9 mouse cellular contexts compared by ENCODE assay signal in the genomic region with DNA sequence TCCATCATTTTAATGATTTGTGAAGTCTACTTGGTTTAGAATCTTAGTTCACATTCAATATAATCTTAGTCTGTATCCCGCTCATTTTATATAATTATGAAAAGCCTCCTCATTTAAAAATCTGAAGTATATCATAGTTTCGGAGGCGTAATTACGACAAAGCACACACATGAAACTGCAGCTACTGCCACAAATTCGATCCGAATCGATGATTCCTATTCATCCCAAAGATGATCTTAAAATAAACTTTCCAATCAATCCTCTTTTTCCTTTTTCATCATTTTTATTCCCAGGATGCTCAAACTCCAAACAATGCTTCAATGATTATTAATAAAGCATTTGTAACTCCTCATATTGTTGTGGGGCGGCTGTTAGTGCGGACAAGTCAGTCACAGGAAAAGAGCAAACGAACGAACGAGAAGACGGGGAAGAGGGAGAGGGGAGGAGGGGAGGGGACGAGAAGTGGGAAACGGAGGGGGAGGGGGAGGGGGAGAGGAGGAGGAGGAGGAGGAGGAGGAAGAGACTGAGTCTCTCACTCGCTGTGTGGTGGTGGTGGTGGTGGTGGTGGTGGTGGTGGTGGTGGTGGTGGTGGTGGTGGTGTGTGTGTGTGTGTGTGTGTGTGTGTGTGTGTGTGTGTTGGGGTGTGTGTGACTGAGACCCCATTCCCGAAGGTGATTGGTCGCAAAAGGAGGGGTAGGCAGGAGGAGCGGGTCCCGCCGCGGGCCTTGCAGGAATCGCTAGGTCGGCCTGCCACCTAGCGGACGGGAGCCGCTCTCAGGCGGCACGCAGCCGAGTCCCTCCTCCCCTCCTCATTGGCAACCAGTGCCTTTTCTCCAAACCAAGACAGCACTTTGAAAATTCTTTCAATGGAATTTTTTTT. TPM values are rescaled to one million over a fixed set of nuclear protein-coding genes. Genes with fewer than 3 reads are reported as not detected.
DNase-seq lines count a peak whose midpoint lies in the region; ATAC-seq and TF ChIP-seq lines count a peak whose summit lies in the region.
"Had no signal": no experiment of that assay in that cellular context is flagged by ENCODE, and none has a peak within 500 bp of the region (broad histone marks: within the 10 kb centered on the region; RNA-seq: fewer than 3 reads in every experiment).

No protein-coding gene starts in this region.

- peak; percentile 67 for DNase-seq in ES-E14 (ENCODE audit: low read depth, low spot score)
- DNase-seq in cerebellum, adult 11-12 months = peak; percentile 95
- peak; percentile 96 for DNase-seq in forebrain, postnatal 0 days
- peak; percentile 83 to 85 for DNase-seq in heart, postnatal 36 days
- peak; percentile 92 to 95 for DNase-seq in layer of hippocampus, adult 8-10 months (ENCODE audit: low spot score in 2 of 2)
- DNase-seq in lung, embryonic 14.5 days = peak; percentile 96
- peak; percentile 73 for DNase-seq in ovary, postnatal 14 days (ENCODE audit: low spot score)
- peak; percentile 89 for DNase-seq in urinary bladder, postnatal 14 days (ENCODE audit: low spot score)

- no peaks in the 10 kb centered on the region for H3K36me3 ChIP-seq in ES-E14 (ENCODE audit: control insufficient read depth, insufficient read depth, low read length, poor library complexity, severe bottlenecking)
- H3K36me3 ChIP-seq in forebrain, postnatal 0 days (ENCODE audit: insufficient read depth) = no peaks in the 10 kb centered on the region
- H3K36me3 ChIP-seq in lung, embryonic 14.5 days (ENCODE audit: insufficient read depth) = no peaks in the 10 kb centered on the region

- ATAC-seq in forebrain, postnatal 0 days = peak; percentile 72
- ATAC-seq in lung, embryonic 14.5 days (ENCODE audit: insufficient read depth) = peak; percentile 59

- H3K27me3 ChIP-seq in forebrain, postnatal 0 days (ENCODE audit: insufficient read depth, low read length) = no peaks in the 10 kb centered on the region
- H3K27me3 ChIP-seq in lung, embryonic 14.5 days (ENCODE audit: insufficient read depth, low read length) = peaks cover 21% of the 10 kb centered on the region

- in situ Hi-C loops in ES-E14 (cut with MboI; ENCODE audit: low sequenced_read_pairs in 2 of 2, unreplicated experiment in 2 of 2) = no loop called here

- no peak overlapping the region for H3K9ac ChIP-seq in ES-E14 (ENCODE audit: insufficient read depth, low read depth, low read length, poor library complexity, severe bottlenecking)
- peak overlapping the region; percentile 88 for H3K9ac ChIP-seq in forebrain, postnatal 0 days
- peak overlapping the region; percentile 35; the same call in 1 of the 2 replicates for H3K9ac ChIP-seq in lung, embryonic 14.5 days

- TF ChIP-seq CTCF in forebrain, postnatal 0 days (IDR thresholded peaks at IDR 0.05; ENCODE audit: low read depth) = peak; percentile 86
- peak; percentile 88 for TF ChIP-seq CTCF in lung, embryonic 14.5 days (IDR thresholded peaks at IDR 0.05; ENCODE audit: low read depth)

- under 1% methylated on average over 29 of the region's 30 CpGs for WGBS in forebrain, postnatal 0 days
- under 1% methylated on average over 27 of the region's 30 CpGs for WGBS in lung, embryonic 14.5 days

- H3K4me1 ChIP-seq in ES-E14 (ENCODE audit: control insufficient read depth in 2 of 2, insufficient read depth in 2 of 2, low read length in 2 of 2, poor library complexity in 1 of 2) = peaks cover 1 to 7% of the 10 kb centered on the region in 2 experiments; a peak in 1 of 4 replicates
- no peaks in the 10 kb centered on the region for H3K4me1 ChIP-seq in forebrain, postnatal 0 days (ENCODE audit: insufficient read depth)
- no peaks in the 10 kb centered on the region for H3K4me1 ChIP-seq in lung, embryonic 14.5 days (ENCODE audit: insufficient read depth)

- intact Hi-C loops in heart, postnatal 36 days (cut with DNase I) = loop anchor here (2.0 to 10.0 kb wide), 8 partner anchors 218 to 1154 kb away; a partner anchor contains a TSS

- peak overlapping the region in 1 of 2 experiments; percentile 19; a peak in 1 of 4 replicates for H3K4me3 ChIP-seq in ES-E14 (ENCODE audit: insufficient read depth in 1 of 2, low read depth in 1 of 2, low read length in 2 of 2, poor library complexity in 1 of 2, severe bottlenecking in 1 of 2)
- peak overlapping the region; percentile 79 for H3K4me3 ChIP-seq in forebrain, postnatal 0 days (ENCODE audit: low read depth, low read length)
- peak overlapping the region; percentile 58 for H3K4me3 ChIP-seq in lung, embryonic 14.5 days (ENCODE audit: low read depth, low read length)

- no peaks in the 10 kb centered on the region for H3K9me3 ChIP-seq in ES-E14 (ENCODE audit: control insufficient read depth, insufficient read depth, low read depth, low read length)
- no peaks in the 10 kb centered on the region for H3K9me3 ChIP-seq in forebrain, postnatal 0 days (ENCODE audit: low read length)
- no peaks in the 10 kb centered on the region for H3K9me3 ChIP-seq in lung, embryonic 14.5 days (ENCODE audit: low read depth, low read length)

- H3K4me2 ChIP-seq in forebrain, postnatal 0 days (ENCODE audit: low read depth) = peak overlapping the region; percentile 69
- H3K4me2 ChIP-seq in lung, embryonic 14.5 days = peak overlapping the region; percentile 80

- no peak overlapping the region for H3K27ac ChIP-seq in ES-E14 (ENCODE audit: insufficient read depth, low read depth, low read length, poor library complexity, severe bottlenecking)
- H3K27ac ChIP-seq in forebrain, postnatal 0 days (ENCODE audit: low read depth, low read length) = peak overlapping the region; percentile 96
- H3K27ac ChIP-seq in lung, embryonic 14.5 days (ENCODE audit: low read depth) = 0 out of 2 replicates have a peak overlapping the region, but pooled peaks have one; percentile 12
- H3K27ac ChIP-seq: macrophage had no signal

TF ChIP-seq in ES-E14, 5 proteins besides CTCF, POLR2A, EP300 and RAD21:
- TF ChIP-seq HCFC1 (IDR thresholded peaks at IDR 0.05; ENCODE audit: borderline replicate concordance, insufficient read depth, low read length) = no peak
- TF ChIP-seq CHD2 (IDR thresholded peaks at IDR 0.05; ENCODE audit: low read depth, low read length) = no peak
- TF ChIP-seq ZC3H11A (IDR thresholded peaks at IDR 0.05; ENCODE audit: borderline replicate concordance, low read depth, low read length) = peak; percentile 40; the same call in 1 of the 2 replicates
- TF ChIP-seq ZNF384 (IDR thresholded peaks at IDR 0.05; ENCODE audit: low read depth, low read length) = no peak
- no peak for TF ChIP-seq MAFK (IDR thresholded peaks at IDR 0.05; ENCODE audit: insufficient read depth, low read depth, low read length)

RNA-seq across cellular contexts. Expression of a gene that starts 1.7 kb away (rescaled TPM):
- total RNA-seq in ES-E14 (2012; rRNA removed) = 0.21 and 1.9 TPM in 2 replicates
- 161 and 250 TPM in 2 replicates for total RNA-seq in forebrain, postnatal 0 days (2014; rRNA removed)
- 72.9 and 89.1 TPM in 2 replicates for polyA plus RNA-seq in forebrain, postnatal 0 days (2015; fragmentation: Nextera tagmentation; extraction: Ambion mirVana)
- total RNA-seq in heart, postnatal 36 days (2021) = 1 to 10 TPM; 3.8 to 4.1 TPM
- 10 to 100 TPM; 75.7 to 85.1 (median 81.4) TPM for total RNA-seq in layer of hippocampus, adult 8-10 months (2022)
- polyA plus RNA-seq in lung, embryonic 14.5 days (2014; fragmentation: Nextera tagmentation; extraction: Ambion mirVana) = 6.8 and 9.5 TPM in 2 replicates
- polyA plus RNA-seq: macrophage had no signal

Comparison
In these comparisons a context has a peak if more than half of its experiments do, and no peak if none do; other contexts are left out.
1. RNA of a gene that starts 1.7 kb away (total RNA-seq): 161 to 250 TPM in forebrain, postnatal 0 days and 75.7 to 85.1 TPM in layer of hippocampus, adult 8-10 months; 3.8 to 4.1 TPM in heart, postnatal 36 days and 0.21 to 1.9 TPM in ES-E14; every median in the first group is over 10 times any median in the second.
2. Peak in every context shown above with its lines, with median percentiles within 50 percentile points of each other: DNase-seq.